Mouse (Mus musculus) lung, postnatal 14 days (tissue): ENCODE measurements around the gene Gm20441.

ENCODE experiments used
- DNase-seq: peaks from one replicate; pipeline ENCODE4 v3.0.0; 2021

Gm20441 gene

DNA sequence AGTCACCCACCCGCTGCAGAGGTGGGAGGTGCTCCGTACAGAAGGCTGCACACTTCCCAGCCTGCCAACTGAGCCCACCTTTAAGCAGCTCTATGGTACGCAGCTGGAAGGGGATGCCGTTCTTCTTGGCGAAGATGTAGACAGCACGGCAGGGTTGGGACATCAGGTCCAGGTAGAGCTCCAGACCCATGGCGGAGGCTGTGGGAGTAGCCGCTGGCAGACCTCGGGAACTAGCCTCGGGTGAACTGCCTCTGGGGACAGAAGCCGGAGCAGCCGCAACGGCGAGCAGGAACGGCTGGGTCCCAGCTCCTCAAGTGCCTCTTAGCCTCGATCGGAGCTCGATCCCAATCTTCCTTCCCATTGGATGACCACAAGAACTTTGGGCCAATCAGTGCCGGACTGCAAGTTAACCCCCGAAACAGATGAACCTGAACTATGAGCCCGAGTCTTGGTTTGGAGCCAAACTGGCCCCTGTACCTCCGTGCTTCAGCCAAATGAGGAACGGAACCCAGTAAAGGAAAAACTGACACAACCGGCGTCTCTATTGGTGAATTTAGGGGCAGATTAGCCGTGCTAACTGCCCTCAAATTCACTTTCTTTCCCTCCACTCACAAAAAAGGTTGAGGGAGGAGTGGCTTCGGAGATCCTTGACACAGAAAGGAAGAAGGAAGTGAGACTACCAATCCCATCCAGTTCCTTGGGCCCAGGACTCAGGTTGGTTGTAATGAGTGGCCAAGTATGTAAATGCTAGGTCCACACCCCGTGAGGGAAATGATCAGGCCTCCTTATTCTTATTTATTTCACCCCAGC lies at the start of gene Gm20441, which contains the start of gene Gstt3:
Gene Gm20441 (minus strand): TSS at position 186 of the 810 bp plus-strand sequence.
Gene Gstt3 (minus strand): TSS at position 646 of the 810 bp plus-strand sequence.
- peak; percentile 68 for DNase-seq

DNA sequence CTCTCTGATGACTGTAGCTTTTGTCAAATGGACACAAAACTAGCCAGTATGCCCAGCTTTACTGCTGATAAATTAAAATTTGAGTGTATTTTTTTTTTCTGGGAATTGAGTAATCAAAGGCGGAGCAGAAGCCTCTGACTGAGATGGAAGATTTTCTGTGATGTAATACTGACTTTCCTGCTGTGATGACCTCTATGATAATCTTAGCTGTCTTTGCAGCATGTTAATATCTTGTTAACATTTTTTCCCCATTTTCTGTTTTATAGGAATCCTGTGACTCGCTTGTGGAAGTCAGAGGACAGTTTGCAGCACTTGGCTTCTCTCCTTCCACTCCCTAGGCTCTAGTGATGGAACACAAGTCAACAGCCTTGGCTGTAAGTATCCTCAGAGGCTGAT lies 49.5 kb upstream of the Gm20441 start:
- DNase-seq: no peak

- no peak for DNase-seq
Measured at GRCm38 (mm10) chr10:75829529-75830274, 48.9 kb upstream of the Gm20441 start.

DNA sequence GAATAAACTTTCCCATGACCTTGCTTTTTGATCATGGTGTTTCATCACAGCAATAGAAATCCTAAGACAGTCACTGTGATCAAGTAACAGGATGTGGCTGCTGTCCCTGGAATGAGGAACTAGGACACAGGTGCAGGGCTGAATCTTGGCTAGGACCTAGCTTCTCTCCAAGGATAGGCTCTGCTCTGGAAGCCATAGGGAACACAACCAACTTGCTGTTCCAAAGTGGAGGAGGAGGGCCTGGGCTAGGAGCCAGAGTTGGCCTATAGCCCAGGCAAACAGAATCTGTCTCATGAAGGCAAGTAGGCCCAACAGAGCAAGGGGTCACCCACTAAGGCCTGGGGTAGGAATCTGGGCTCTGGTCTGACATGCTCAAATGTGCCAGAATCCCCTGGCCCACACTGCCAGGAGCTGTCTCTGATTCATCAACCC lies 47.8 kb upstream of the Gm20441 start:
- DNase-seq: peak; percentile 28

DNA sequence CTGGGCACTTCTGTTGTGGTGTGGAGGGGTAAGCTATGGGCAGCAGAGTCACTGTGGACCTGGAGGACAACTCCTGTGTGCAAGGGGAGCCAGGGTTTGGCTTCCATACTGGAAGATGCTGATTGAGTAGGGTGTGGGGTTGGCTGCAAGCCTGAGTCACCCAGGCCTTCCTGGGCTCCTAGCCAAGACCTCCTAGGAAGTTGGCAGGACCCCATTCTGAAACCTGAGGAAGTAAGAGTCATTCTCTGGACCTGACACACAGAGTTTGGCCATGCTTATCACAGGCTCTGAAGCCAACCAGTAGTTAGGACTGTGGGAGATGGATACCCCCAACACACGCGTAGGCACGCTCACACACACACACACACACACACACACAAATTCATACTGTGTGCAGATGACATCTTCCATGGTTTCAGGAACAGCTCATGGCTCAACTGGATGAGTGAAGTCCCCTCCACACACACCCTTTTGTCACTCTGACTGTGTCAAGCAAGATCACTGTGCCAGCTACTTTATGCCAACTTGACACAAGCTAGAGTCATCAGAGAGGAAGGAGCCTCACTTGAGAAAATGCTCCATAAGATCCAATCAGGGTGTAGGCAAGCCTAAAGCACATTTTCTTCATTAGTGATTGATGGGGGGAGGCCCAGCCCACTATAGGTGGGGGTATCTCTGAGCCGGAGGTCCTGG lies 47.1 kb upstream of the Gm20441 start:
- DNase-seq: peak; percentile 32

DNA sequence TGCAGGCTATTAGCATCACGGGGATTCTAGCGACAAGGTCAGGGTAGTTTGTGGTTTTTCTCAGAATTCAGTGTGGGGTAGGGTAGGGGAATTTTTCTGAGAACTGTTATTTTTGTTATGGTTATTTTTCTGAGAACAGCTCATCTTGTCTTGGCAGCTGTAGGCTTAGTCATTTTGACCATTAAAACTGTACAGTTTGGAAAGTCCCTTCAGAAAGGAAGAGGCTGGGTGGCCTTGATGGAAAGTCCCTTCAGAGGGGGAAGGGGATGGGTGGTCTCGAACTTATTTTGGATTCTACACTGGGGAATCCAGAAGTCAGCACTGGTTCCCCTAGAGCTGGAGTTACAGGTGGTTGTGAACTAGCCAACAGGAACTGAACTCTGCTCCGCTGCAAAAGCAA lies 43.8 kb upstream of the Gm20441 start:
- no peak for DNase-seq

- DNase-seq: no peak
Measured at GRCm38 (mm10) chr10:75823782-75824181, 43.0 kb upstream of the Gm20441 start.

DNA sequence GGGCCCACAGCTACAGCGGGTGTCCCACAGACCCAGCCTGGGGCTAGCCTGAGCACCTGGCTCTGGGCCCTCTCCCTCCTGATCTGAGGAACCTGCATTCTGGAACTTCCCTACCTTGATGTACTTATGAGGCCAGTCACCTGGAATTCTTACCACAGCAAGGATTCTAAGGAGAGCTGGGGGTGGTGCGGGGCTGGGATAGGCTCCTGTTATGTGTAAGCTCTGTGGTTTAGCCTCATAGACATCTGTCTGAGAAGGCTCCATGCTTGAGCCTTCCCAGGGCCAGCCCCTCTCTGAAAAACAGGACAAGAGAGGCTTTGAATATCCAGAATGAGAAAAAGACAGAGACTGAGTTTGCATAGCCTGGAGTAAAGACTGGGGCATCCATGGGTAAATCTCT lies 41.7 kb upstream of the Gm20441 start, which contains the start of gene Gstt4:
Gene Gstt4 (minus strand): TSS at position 101 of the 400 bp plus-strand sequence.
- no peak for DNase-seq

GRCm38 (mm10) chr10:75819882-75820281 lies 39.1 kb upstream of the Gm20441 start:
- DNase-seq: no peak

GRCm38 (mm10) chr10:75818641-75819040 lies 37.9 kb upstream of the Gm20441 start:
- DNase-seq: no peak

DNA sequence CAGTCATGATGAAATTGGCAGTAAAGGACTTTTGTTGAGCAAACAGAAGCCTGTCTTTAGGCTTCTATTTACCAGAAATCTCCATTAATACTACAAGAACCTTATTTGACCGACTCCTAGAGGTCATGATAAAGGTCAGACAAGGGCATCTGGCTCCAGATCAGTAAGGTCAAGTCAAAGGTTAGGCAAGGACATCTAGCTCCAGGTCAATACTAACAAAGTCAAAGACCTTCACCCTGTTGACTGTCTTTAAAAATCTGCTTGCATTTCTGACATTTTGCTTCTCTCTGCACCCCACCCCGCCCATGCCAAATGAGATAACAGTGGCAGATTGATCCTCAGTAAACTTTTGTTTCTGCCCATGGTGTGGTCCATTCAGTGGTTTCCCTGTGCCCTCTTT lies 23.5 kb upstream of the Gm20441 start:
- no peak for DNase-seq

DNA sequence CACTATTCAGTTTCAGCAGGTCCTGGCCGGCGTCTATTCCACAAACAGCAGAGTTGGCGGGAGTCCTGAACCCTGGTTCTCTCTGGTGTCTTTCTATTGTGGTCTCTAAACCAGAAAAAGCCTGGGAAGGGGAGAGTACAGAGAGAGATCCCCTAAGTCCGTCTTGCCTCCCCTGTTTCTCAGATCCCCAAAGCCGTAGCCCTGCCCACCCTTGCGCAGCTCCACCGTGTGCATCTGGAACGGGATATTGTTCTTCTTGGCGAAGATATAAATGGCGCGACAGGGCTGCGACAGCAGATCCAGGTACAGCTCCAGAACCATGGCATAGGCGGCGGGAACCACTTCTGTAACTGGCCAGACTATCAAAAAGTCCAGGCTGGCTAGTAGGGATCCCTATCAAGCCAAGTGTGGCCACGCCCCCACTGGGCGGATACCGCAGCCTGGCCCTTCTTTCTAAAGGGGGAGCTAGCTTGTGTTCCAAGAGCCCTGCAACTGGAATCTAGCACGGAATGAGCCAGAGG lies 17.5 kb upstream of the Gm20441 start, which contains the start of gene Gstt1:
Gene Gstt1 (minus strand): TSS at position 409 of the 521 bp plus-strand sequence.
- DNase-seq: peak; percentile 69

GRCm38 (mm10) chr10:75797619-75798175 lies 16.9 kb upstream of the Gm20441 start:
- peak; percentile 61 for DNase-seq

GRCm38 (mm10) chr10:75796731-75797516 lies 16.2 kb upstream of the Gm20441 start:
- DNase-seq: peak; percentile 41

GRCm38 (mm10) chr10:75794880-75795279 lies 14.1 kb upstream of the Gm20441 start:
- DNase-seq: peak; percentile 40

GRCm38 (mm10) chr10:75790773-75791172 lies 10.0 kb upstream of the Gm20441 start:
- DNase-seq: no peak

DNA sequence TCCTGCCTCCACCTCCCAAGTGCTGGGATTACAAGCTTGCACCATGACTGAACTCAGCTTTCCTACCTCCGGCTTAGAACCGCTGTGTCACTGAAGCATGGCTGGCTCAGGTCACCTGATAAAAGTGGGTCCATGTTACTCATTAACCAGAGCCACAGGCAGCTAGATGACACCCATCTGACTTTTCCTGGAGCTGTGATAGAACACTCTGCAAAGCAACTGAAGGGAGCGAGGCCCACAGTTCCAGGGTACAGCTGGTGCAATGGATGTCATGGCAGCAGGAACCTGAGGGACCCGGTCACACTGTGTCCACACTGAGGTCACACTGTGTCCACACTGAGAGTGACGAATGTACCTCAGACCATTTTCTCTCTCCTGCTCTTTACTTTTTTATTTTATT lies 9.1 kb upstream of the Gm20441 start:
- no peak for DNase-seq

DNA sequence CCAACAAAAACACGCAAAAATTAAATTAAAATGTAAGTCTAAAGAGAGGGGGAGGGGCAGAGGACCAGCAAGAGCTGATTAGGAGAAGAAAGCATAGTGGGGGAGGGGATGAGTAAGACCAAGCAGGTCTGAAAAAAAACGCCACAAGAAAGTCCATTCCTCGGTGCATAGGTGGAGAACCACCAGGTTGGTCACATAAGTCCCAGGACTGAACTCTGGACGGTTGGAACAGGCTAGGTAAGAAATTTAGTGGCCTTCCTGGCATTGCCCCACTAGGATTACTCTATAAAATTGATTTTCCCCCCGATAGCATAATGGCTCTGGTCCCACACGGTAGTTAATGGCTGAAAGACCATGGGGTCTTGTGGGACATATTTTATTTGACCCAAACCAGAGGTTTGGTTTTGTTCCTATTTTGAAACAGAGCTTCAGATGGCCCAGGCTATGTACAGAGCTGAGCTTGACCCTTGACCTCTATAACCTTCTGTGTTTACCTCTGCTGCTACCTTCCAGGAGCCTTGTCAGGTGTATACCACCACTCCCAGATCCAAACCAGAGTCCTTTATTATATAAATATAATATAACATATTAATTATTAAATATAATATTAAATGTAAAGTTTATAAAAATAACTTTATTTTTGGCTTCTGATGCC lies 8.5 kb upstream of the Gm20441 start:
- DNase-seq: no peak

DNA sequence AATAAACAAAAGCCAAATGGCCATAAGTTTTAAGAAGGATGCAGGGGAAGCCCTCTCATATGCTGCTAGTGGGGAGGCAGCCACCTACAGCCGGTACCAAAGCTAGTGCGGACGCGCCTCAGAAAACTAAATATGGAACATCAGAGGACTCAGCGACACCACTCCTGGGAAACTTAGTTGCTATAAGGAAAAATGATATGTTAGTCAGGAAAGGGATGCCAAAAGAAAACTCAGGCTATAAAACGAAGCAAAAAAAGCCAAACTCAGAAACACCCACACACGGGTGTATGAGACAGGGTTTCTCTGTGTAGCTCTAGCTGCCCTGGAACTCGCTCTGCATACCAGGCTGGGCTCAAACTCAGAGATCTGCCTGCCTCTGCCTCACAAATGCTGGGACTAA lies 7.5 kb upstream of the Gm20441 start:
- DNase-seq: no peak

GRCm38 (mm10) chr10:75785442-75785841 lies 4.7 kb upstream of the Gm20441 start:
- no peak for DNase-seq
